Mouse (Mus musculus): ENCODE results near the gene Srr. TPM values are rescaled to one million over a fixed set of nuclear protein-coding genes. Genes with fewer than 3 reads are reported as not detected.

The Srr gene
- polyA plus RNA-seq, 1 experiment from 2014 or later, result 24.0 TPM

GRCm38 (mm10) chr11:74862129-74862528 is 63.6 kb downstream of the Srr start:
- Histone ChIP-seq H3K9me3 (ENCODE audit: control insufficient read depth, low read length) (no peaks in the 10 kb centered on the region), H3K36me3 (ENCODE audit: control insufficient read depth, insufficient read depth, low read length) (no peaks in the 10 kb centered on the region), H3K4me3 (ENCODE audit: low read length) (no peak overlapping the region), H3K4me1 (ENCODE audit: control insufficient read depth, insufficient read depth, low read length) (no peaks in the 10 kb centered on the region), H3K4me2 (replicated peaks; ENCODE audit: low read depth, low read length) (no peak overlapping the region), H3K9ac (ENCODE audit: low read depth, low read length) (no peak overlapping the region), H3K27ac (ENCODE audit: low read depth, low read length) (no peak overlapping the region), H3K27me3 (ENCODE audit: control insufficient read depth, insufficient read depth, low read length) (no peaks in the 10 kb centered on the region)
- 79% methylated on average over 5 of the region's 5 CpGs for WGBS
- ATAC-seq (ENCODE audit: low FRiP score, low TSS enrichment), result no peak

- H3K4me2 ChIP-seq (replicated peaks; ENCODE audit: low read depth, low read length), result no peak overlapping the region
- WGBS, result 86% methylated on average over 9 of the region's 9 CpGs
- no peak for ATAC-seq (ENCODE audit: low FRiP score, low TSS enrichment)
- H3K9ac ChIP-seq (ENCODE audit: low read depth, low read length), result no peak overlapping the region
- H3K9me3 ChIP-seq (ENCODE audit: control insufficient read depth, low read length), result no peaks in the 10 kb centered on the region
- H3K4me3 ChIP-seq (ENCODE audit: low read length), result no peak overlapping the region
- H3K27me3 ChIP-seq (ENCODE audit: control insufficient read depth, insufficient read depth, low read length), result no peaks in the 10 kb centered on the region
- H3K4me1 ChIP-seq (ENCODE audit: control insufficient read depth, insufficient read depth, low read length), result no peaks in the 10 kb centered on the region
- no peak overlapping the region for H3K27ac ChIP-seq (ENCODE audit: low read depth, low read length)
- H3K36me3 ChIP-seq (ENCODE audit: control insufficient read depth, insufficient read depth, low read length), result no peaks in the 10 kb centered on the region
Measured at GRCm38 (mm10) chr11:74857756-74858155, 68.0 kb downstream of the Srr start.

Small RNA genes within 50 kb of the gene (microRNA-seq; reads per million reads assigned to microRNA genes)
- not detected for gene Mir6926

Other genes with a start within 250 kb of the Srr start
- gene Pafah1b1, start 201.3 kb downstream of the Srr start, polyA plus RNA-seq (2014; fragmentation: Nextera tagmentation; extraction: Ambion mirVana), result 63.6 and 74.1 TPM in 2 replicates
- gene Mettl16, start 155.1 kb downstream of the Srr start, polyA plus RNA-seq (2014; fragmentation: Nextera tagmentation; extraction: Ambion mirVana), result 34.6 and 42.0 TPM in 2 replicates
- gene Mnt, start 95.0 kb downstream of the Srr start, polyA plus RNA-seq (2014; fragmentation: Nextera tagmentation; extraction: Ambion mirVana), result 4.9 and 6.6 TPM in 2 replicates
- gene Sgsm2, start 28.9 kb downstream of the Srr start, polyA plus RNA-seq (2014; fragmentation: Nextera tagmentation; extraction: Ambion mirVana), result 4.4 and 5.7 TPM in 2 replicates
- 41.7 and 54.8 TPM in 2 replicates for gene Tsr1, start 27.9 kb downstream of the Srr start, polyA plus RNA-seq (2014; fragmentation: Nextera tagmentation; extraction: Ambion mirVana)
- 12.8 and 19.8 TPM in 2 replicates for gene Smg6, start 125 bp downstream of the Srr start, polyA plus RNA-seq (2014; fragmentation: Nextera tagmentation; extraction: Ambion mirVana)
- 16.9 and 26.6 TPM in 2 replicates for gene Hic1, start 243.6 kb upstream of the Srr start, polyA plus RNA-seq (2014; fragmentation: Nextera tagmentation; extraction: Ambion mirVana)

Measured in kidney, embryonic 14.5 days (tissue).